Comparison of ENCODE assay signal across 8 mouse cellular contexts in genomic region chr7:27227276-27227675, GRCm38 (mm10). TPM values are rescaled to one million over a fixed set of nuclear protein-coding genes. Genes with fewer than 3 reads are reported as not detected.
DNase-seq lines count a peak whose midpoint lies in the region; ATAC-seq and TF ChIP-seq lines count a peak whose summit lies in the region.

No protein-coding gene starts in this region.

- intact Hi-C loops in left cerebral cortex, postnatal 4 days (cut with DNase I), result no loop called here

- no peaks in the 10 kb centered on the region for H3K9me3 ChIP-seq in kidney, postnatal 0 days (replicated peaks; ENCODE audit: low read length)
- no peaks in the 10 kb centered on the region for H3K9me3 ChIP-seq in embryonic facial prominence, embryonic 12.5 days
- H3K9me3 ChIP-seq in hindbrain, embryonic 16.5 days (ENCODE audit: control insufficient read depth, low read length), result no peaks in the 10 kb centered on the region
- H3K9me3 ChIP-seq in midbrain, postnatal 0 days (ENCODE audit: low read length), result no peaks in the 10 kb centered on the region

- peak overlapping the region; percentile 69 for H3K4me2 ChIP-seq in kidney, postnatal 0 days (ENCODE audit: low read length)
- peak overlapping the region; percentile 84 for H3K4me2 ChIP-seq in embryonic facial prominence, embryonic 12.5 days (replicated peaks)
- H3K4me2 ChIP-seq in hindbrain, embryonic 16.5 days (ENCODE audit: low read length), result peak overlapping the region; percentile 77
- H3K4me2 ChIP-seq in midbrain, postnatal 0 days (ENCODE audit: low read depth, low read length, poor library complexity, severe bottlenecking), result peak overlapping the region; percentile 91

- peak overlapping the region; percentile 64 for H3K4me3 ChIP-seq in kidney, postnatal 0 days (replicated peaks; ENCODE audit: low read depth, low read length)
- H3K4me3 ChIP-seq in embryonic facial prominence, embryonic 12.5 days, result peak overlapping the region; percentile 80
- H3K4me3 ChIP-seq in hindbrain, embryonic 16.5 days (ENCODE audit: low read length), result peak overlapping the region; percentile 82
- peak overlapping the region; percentile 78 for H3K4me3 ChIP-seq in midbrain, postnatal 0 days (ENCODE audit: low read depth, low read length)

- no peaks in the 10 kb centered on the region for H3K36me3 ChIP-seq in kidney, postnatal 0 days (ENCODE audit: insufficient read depth, low read length)
- H3K36me3 ChIP-seq in embryonic facial prominence, embryonic 12.5 days, result 0 out of 2 replicates have a peak, but pooled peaks cover 8% of the 10 kb centered on the region
- no peaks in the 10 kb centered on the region for H3K36me3 ChIP-seq in hindbrain, embryonic 16.5 days (ENCODE audit: control insufficient read depth, insufficient read depth, low read length)
- H3K36me3 ChIP-seq in midbrain, postnatal 0 days (ENCODE audit: insufficient read depth, low read length), result no peaks in the 10 kb centered on the region

- no peak for TF ChIP-seq CTCF in kidney, postnatal 0 days (IDR thresholded peaks at IDR 0.05; ENCODE audit: low read depth)
- TF ChIP-seq CTCF in midbrain, postnatal 0 days (IDR thresholded peaks at IDR 0.05), result no peak

- no peak overlapping the region for H3K27ac ChIP-seq in kidney, postnatal 0 days
- no peak overlapping the region for H3K27ac ChIP-seq in embryonic facial prominence, embryonic 12.5 days
- H3K27ac ChIP-seq in hindbrain, embryonic 16.5 days (ENCODE audit: low read depth, low read length), result no peak overlapping the region
- peak overlapping the region; percentile 81; the same call in 1 of the 2 replicates for H3K27ac ChIP-seq in midbrain, postnatal 0 days (ENCODE audit: low read depth, low read length)

- 27% methylated on average over 9 of the region's 9 CpGs for WGBS in kidney, postnatal 0 days
- 24% methylated on average over 9 of the region's 9 CpGs for WGBS in embryonic facial prominence, embryonic 12.5 days
- 36% methylated on average over 9 of the region's 9 CpGs for WGBS in hindbrain, embryonic 16.5 days
- 26% methylated on average over 9 of the region's 9 CpGs for WGBS in midbrain, postnatal 0 days

- H3K9ac ChIP-seq in kidney, postnatal 0 days (ENCODE audit: low read depth, low read length), result peak overlapping the region; percentile 81; the same call in 1 of the 2 replicates
- H3K9ac ChIP-seq in embryonic facial prominence, embryonic 12.5 days, result peak overlapping the region; percentile 77
- peak overlapping the region; percentile 95 for H3K9ac ChIP-seq in hindbrain, embryonic 16.5 days (ENCODE audit: low read depth, low read length)
- H3K9ac ChIP-seq in midbrain, postnatal 0 days (replicated peaks; ENCODE audit: low read length, poor library complexity, severe bottlenecking), result peak overlapping the region; percentile 86

- no peaks in the 10 kb centered on the region for H3K27me3 ChIP-seq in kidney, postnatal 0 days (ENCODE audit: insufficient read depth, low read length)
- H3K27me3 ChIP-seq in embryonic facial prominence, embryonic 12.5 days, result no peaks in the 10 kb centered on the region
- no peaks in the 10 kb centered on the region for H3K27me3 ChIP-seq in hindbrain, embryonic 16.5 days (replicated peaks; ENCODE audit: control insufficient read depth, insufficient read depth, low read length)
- H3K27me3 ChIP-seq in midbrain, postnatal 0 days (ENCODE audit: insufficient read depth, low read length), result no peaks in the 10 kb centered on the region

- H3K4me1 ChIP-seq in kidney, postnatal 0 days (replicated peaks; ENCODE audit: insufficient read depth, low read length), result peaks cover 26% of the 10 kb centered on the region
- H3K4me1 ChIP-seq in embryonic facial prominence, embryonic 12.5 days, result peaks cover 38% of the 10 kb centered on the region
- peaks cover 45% of the 10 kb centered on the region for H3K4me1 ChIP-seq in hindbrain, embryonic 16.5 days (ENCODE audit: control insufficient read depth, insufficient read depth, low read depth, low read length)
- peaks cover 33% of the 10 kb centered on the region for H3K4me1 ChIP-seq in midbrain, postnatal 0 days (ENCODE audit: insufficient read depth, low read length)

- ATAC-seq in kidney, postnatal 0 days (replicated peaks; ENCODE audit: low FRiP score, low read depth), result no peak
- ATAC-seq in embryonic facial prominence, embryonic 12.5 days (ENCODE audit: insufficient number of reproducible peaks, insufficient read depth, low FRiP score, low TSS enrichment), result no peak
- ATAC-seq in hindbrain, embryonic 16.5 days, result no peak
- ATAC-seq in midbrain, postnatal 0 days (ENCODE audit: low FRiP score), result no peak

- DNase-seq in kidney, postnatal 0 days (ENCODE audit: low spot score), result no peak
- no peak for DNase-seq in kidney, adult 8-10 months
- no peak for DNase-seq in midbrain, postnatal 0 days (ENCODE audit: low spot score)
- no peak for DNase-seq in ovary, postnatal 14 days (ENCODE audit: low spot score)
- no peak for DNase-seq in left cerebral cortex, postnatal 4 days
- no peak for DNase-seq in lung, adult 18-20 months

RNA-seq across cellular contexts. Expression of gene Itpkc, which starts 1.2 kb away (rescaled TPM):
- 3.4 and 3.6 TPM in 2 replicates for polyA plus RNA-seq in kidney, postnatal 0 days (2015; fragmentation: Nextera tagmentation; extraction: Ambion mirVana)
- polyA plus RNA-seq in embryonic facial prominence, embryonic 12.5 days (2016; fragmentation: Nextera tagmentation; extraction: Ambion mirVana), result 9.2 and 11.0 TPM in 2 replicates
- polyA plus RNA-seq in hindbrain, embryonic 16.5 days (2015; fragmentation: Nextera tagmentation; extraction: Ambion mirVana), result 5.7 and 5.9 TPM in 2 replicates
- total RNA-seq in midbrain, postnatal 0 days (2014; rRNA removed), result 15.3 and 17.3 TPM in 2 replicates
- polyA plus RNA-seq in midbrain, postnatal 0 days (2015; fragmentation: Nextera tagmentation; extraction: Ambion mirVana), result 4.7 and 5.4 TPM in 2 replicates
- 10 to 100 TPM; 14.1 to 14.3 TPM for total RNA-seq in left cerebral cortex, postnatal 4 days (2021)

RNA-seq across cellular contexts. Expression of gene Coq8b, which starts 5.5 kb away (rescaled TPM):
- polyA plus RNA-seq in kidney, postnatal 0 days (2015; fragmentation: Nextera tagmentation; extraction: Ambion mirVana), result 20.8 and 22.0 TPM in 2 replicates
- 16.1 and 19.6 TPM in 2 replicates for polyA plus RNA-seq in embryonic facial prominence, embryonic 12.5 days (2016; fragmentation: Nextera tagmentation; extraction: Ambion mirVana)
- 21.8 and 23.9 TPM in 2 replicates for polyA plus RNA-seq in hindbrain, embryonic 16.5 days (2015; fragmentation: Nextera tagmentation; extraction: Ambion mirVana)
- 24.8 and 26.0 TPM in 2 replicates for total RNA-seq in midbrain, postnatal 0 days (2014; rRNA removed)
- 15.1 and 16.7 TPM in 2 replicates for polyA plus RNA-seq in midbrain, postnatal 0 days (2015; fragmentation: Nextera tagmentation; extraction: Ambion mirVana)
- total RNA-seq in left cerebral cortex, postnatal 4 days (2021), result 10 to 100 TPM; 23.6 to 27.0 TPM

RNA-seq across cellular contexts. Expression of gene Numbl, which starts 31.0 kb away (rescaled TPM):
- polyA plus RNA-seq in kidney, postnatal 0 days (2015; fragmentation: Nextera tagmentation; extraction: Ambion mirVana), result 12.6 and 13.0 TPM in 2 replicates
- polyA plus RNA-seq in embryonic facial prominence, embryonic 12.5 days (2016; fragmentation: Nextera tagmentation; extraction: Ambion mirVana), result 36.5 and 39.7 TPM in 2 replicates
- polyA plus RNA-seq in hindbrain, embryonic 16.5 days (2015; fragmentation: Nextera tagmentation; extraction: Ambion mirVana), result 54.4 and 59.5 TPM in 2 replicates
- 111 and 147 TPM in 2 replicates for total RNA-seq in midbrain, postnatal 0 days (2014; rRNA removed)
- polyA plus RNA-seq in midbrain, postnatal 0 days (2015; fragmentation: Nextera tagmentation; extraction: Ambion mirVana), result 59.8 and 60.9 TPM in 2 replicates
- 100 to 1,000 TPM; 101 to 104 TPM for total RNA-seq in left cerebral cortex, postnatal 4 days (2021)

RNA-seq across cellular contexts. Expression of gene Snrpa, which starts 31.2 kb away (rescaled TPM):
- polyA plus RNA-seq in kidney, postnatal 0 days (2015; fragmentation: Nextera tagmentation; extraction: Ambion mirVana), result 160 and 174 TPM in 2 replicates
- polyA plus RNA-seq in embryonic facial prominence, embryonic 12.5 days (2016; fragmentation: Nextera tagmentation; extraction: Ambion mirVana), result 293 and 312 TPM in 2 replicates
- 177 and 194 TPM in 2 replicates for polyA plus RNA-seq in hindbrain, embryonic 16.5 days (2015; fragmentation: Nextera tagmentation; extraction: Ambion mirVana)
- total RNA-seq in midbrain, postnatal 0 days (2014; rRNA removed), result 138 and 142 TPM in 2 replicates
- 147 and 151 TPM in 2 replicates for polyA plus RNA-seq in midbrain, postnatal 0 days (2015; fragmentation: Nextera tagmentation; extraction: Ambion mirVana)
- total RNA-seq in left cerebral cortex, postnatal 4 days (2021), result 100 to 1,000 TPM in 1 of 2 experiments, 10 to 100 TPM in 1; 98.6 to 110 TPM

RNA-seq across cellular contexts. Expression of gene BC024978, which starts 31.7 kb away (rescaled TPM):
- polyA plus RNA-seq in kidney, postnatal 0 days (2015; fragmentation: Nextera tagmentation; extraction: Ambion mirVana), result 2.2 and 3.1 TPM in 2 replicates
- polyA plus RNA-seq in embryonic facial prominence, embryonic 12.5 days (2016; fragmentation: Nextera tagmentation; extraction: Ambion mirVana), result 3.7 and 4.7 TPM in 2 replicates
- polyA plus RNA-seq in hindbrain, embryonic 16.5 days (2015; fragmentation: Nextera tagmentation; extraction: Ambion mirVana), result 2.7 and 3.7 TPM in 2 replicates
- total RNA-seq in midbrain, postnatal 0 days (2014; rRNA removed), result 5.9 and 8.7 TPM in 2 replicates
- 2.3 and 2.8 TPM in 2 replicates for polyA plus RNA-seq in midbrain, postnatal 0 days (2015; fragmentation: Nextera tagmentation; extraction: Ambion mirVana)
- total RNA-seq in left cerebral cortex, postnatal 4 days (2021), result 10 to 100 TPM; 16.3 to 18.0 TPM
